Mouse (Mus musculus): Measurements from ENCODE around the gene Sos1.

GRCm38 (mm10) chr17:80455648-80456047 is 24.6 kb downstream of the Sos1 start:
- TF ChIP-seq POLR2A (IDR thresholded peaks at IDR 0.05; ENCODE audit: control insufficient read depth, extremely low read depth, insufficient read depth, low read length, poor library complexity) (no peak), CTCF (IDR thresholded peaks at IDR 0.05; ENCODE audit: borderline replicate concordance, control insufficient read depth, extremely low read depth, insufficient read depth, low read length, poor library complexity) (no peak)
